Mouse (Mus musculus): ENCODE data around the gene Rcn3.

Rcn3 gene

GRCm38 (mm10) chr7:45047491-45047890 is 44.5 kb downstream of the Rcn3 start:
- 94% methylated on average over 14 of the region's 14 CpGs for WGBS

DNA sequence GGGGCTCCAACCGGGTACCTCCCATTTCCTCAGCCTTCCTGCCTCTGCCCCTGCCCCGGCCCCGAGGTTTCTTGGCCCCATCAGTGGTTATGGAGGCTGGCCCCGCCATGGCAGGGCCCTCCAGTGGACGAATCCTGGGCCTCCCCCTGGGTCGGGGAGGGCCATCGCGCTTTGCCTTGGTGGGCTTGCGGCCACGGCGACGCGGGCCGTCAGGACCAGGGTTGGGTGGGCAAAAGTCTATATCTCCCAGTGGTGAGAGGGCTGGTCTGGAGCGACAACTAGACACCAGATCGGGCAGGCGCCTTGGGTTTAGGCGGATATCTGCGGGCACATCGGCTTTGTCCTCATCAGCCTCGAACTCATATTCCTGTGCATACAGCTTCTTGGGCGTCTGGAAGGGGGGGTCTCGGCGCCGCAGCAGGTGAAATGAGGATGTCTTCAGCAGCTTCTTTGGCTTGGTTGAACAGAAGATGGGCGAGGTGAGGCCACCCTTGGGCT is 45.1 kb downstream of the Rcn3 start:
- WGBS: 92% methylated on average over 26 of the region's 26 CpGs

DNA sequence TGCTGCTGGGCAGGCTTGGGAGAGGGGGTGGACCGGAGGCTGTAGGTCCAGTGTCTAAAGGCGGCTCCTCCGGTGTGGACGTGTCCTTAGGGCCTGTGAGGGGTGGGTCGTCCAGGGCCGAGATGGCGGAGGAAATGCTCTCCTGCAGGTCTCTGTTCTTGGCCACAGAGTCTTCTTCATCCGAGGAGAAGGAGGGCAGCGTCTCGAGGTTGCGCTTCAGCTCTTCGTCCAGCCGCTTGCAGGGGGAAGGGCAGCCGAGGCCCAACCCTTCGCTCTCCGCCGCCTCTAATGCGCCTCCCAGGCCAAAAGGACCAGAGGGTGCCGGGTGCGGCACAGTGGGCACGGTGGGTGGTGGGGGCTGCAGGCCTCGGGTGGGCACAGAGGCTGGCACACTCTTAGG is 46.3 kb downstream of the Rcn3 start:
- 93% methylated on average over 22 of the region's 22 CpGs for WGBS

DNA sequence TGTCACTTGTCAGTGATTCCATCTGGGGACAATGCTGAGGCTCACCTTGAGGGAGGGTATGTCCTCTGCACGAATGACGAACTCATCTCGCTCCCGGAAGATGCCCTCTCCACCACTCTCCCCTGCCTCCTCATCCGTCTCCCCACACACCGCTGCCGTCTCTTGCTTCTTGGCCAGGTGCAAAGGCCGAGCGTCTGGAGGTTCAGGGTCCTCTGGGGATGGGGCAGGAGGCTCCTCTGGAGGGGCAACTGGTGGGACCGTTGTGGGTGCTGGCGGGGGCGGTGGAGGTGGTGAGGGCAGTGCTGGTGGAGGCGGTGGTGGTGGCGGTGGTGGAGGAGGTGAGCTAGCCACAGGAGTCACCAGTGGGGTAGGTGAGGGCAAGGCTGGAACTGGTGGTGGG is 48.7 kb downstream of the Rcn3 start:
- 74% methylated on average over 14 of the region's 14 CpGs for WGBS

- WGBS: 91% methylated on average over 9 of the region's 9 CpGs
Observed at GRCm38 (mm10) chr7:45040851-45041250, 51.2 kb downstream of the Rcn3 start.

DNA sequence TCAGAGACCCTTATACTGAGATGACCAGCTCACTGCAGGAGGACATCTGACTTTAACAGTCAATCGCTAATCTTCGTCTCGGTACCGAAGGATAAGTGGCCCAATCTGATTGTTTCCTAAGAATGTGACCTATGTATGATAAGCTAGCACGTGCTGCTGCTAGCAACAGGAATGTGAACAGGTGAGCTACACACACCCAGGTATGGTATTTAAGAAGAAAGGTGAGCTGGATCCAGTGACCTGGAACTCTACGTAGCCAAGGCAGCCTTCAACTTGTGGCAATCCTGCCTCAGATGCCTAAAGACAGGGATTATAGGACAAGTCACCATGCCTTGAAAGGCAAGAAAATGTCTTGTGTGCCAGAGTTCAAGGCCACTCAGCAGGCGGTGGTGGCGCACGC is 53.6 kb downstream of the Rcn3 start:
- WGBS: 98% methylated on average over 9 of the region's 9 CpGs

DNA sequence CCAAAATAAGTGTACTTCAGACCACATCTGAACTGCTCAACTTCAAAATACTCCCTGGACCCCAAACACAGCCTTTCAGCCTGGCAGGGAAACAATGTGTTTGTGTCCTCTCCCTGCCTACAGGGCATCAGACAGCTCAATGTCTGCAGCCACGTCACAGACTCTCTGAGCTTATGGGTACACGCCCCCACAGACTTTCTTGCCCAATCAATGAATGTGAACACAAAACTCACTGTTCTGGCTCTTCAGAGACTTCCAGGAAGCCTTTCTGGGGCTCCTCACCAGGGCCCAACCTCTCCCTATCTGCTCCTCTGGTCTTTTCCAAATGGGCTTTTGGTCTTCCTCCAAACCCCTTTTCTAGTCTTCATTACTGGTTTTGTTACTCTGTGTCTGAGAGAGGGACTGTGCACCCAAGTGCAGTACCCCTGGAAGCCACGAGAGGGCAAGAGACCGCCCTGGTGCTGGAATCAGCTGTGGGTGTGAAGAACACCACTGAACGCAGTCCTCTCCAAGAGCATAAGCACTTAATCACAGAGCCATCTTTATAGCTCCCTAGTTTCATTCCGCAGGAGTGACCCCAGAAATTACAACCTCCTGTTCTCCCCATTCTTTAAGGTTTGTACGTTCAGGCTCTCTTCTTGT is 54.2 kb downstream of the Rcn3 start:
- WGBS: 62% methylated on average over 7 of the region's 7 CpGs

GRCm38 (mm10) chr7:45036702-45037101 is 55.3 kb downstream of the Rcn3 start:
- WGBS: 91% methylated on average over 11 of the region's 11 CpGs

DNA sequence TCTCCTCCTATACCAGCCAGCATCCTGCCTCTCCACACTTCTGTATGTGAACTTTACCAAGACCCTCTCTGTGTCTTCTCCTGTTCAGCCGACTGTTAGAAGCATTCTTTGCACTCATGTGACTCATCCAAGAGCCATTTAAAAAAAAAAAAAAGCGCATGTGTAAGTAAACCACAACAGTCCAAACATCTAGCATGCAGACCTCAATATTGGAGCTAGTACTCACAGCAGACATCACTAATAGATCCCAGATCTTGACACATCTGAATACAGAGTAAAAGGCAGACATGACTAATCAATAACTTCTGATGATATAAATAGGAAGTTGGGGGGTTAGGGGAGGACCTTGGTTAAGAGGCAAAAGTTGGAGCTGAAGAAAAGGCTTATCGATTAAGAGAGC is 56.4 kb downstream of the Rcn3 start:
- 83% methylated on average over 3 of the region's 3 CpGs for WGBS

GRCm38 (mm10) chr7:45033722-45034359 is 58.2 kb downstream of the Rcn3 start:
- 94% methylated on average over 19 of the region's 19 CpGs for WGBS

Measured in cerebral cortex, adult 2 months (tissue).